Mouse (Mus musculus): ENCODE measurements around the gene Cphx1.
"Not testable (repeated sequence)": the region's sequence is repeated elsewhere in the genome, so short reads cannot be mapped to it uniquely, and the experiment has no call there.

The Cphx1 gene

DNA sequence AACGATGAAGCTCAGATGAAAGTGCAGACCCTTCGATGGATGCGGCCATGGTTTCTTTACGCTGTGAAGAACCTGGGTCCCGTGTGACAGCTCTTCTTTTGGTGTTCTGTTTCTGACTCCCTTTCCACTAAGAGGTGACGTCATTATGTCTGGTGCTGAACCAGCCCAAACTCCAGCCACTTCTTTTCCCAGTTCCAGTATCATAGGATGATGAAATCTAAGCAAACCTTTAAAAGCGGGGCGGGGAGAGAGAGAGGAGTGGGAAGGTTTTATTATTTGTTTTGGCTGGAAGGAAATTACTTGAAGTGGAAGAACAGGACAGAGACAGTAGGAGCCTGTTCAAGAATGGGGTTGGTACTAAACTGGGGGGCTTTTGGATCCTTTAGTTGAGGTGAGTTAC is at the start of gene Cphx1:
Cphx1 (plus strand) TSS at position 301 of the 400 bp plus-strand sequence.
- DNase-seq: not testable (repeated sequence)

DNA sequence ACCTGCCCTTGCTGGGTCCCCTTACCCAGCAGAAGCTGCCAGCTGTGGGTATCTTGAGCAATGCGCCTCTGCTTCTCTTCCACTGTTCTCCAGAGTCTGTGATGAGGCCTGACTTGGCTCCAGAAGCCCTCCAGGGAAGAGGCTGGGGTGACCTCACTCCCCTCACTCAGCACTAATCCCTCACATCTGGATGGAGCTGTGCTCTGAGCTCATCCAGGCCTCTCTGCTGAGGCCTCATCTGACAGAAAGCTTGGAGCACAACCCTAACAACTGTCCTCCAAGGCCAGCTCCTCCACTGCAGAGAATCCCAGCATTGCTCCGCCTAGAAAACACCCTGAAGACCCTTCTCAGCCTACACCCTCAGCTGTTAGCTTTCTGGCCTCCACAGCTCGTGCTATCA is 43.5 kb upstream of the Cphx1 start:
- DNase-seq: not testable (repeated sequence)

DNA sequence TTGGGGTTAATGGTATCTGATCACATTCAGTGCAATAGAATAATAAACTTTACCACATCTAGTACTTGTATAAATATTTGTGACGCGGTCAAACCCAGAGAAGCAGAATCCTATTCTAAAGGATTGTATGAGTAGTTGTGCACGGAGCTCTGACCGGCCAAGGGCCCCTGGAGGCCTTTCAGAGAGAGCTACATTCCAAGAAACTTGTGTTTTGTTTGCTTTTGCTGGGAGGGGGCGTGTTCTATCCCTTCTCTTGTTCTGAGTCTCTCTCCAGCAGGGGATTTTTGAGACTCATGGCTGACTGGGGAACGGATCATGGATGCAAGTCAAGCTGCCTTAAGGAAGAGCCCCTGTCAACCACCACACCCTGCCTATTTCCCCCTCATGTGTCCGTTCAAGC is 42.4 kb upstream of the Cphx1 start:
- not testable (repeated sequence) for DNase-seq

DNA sequence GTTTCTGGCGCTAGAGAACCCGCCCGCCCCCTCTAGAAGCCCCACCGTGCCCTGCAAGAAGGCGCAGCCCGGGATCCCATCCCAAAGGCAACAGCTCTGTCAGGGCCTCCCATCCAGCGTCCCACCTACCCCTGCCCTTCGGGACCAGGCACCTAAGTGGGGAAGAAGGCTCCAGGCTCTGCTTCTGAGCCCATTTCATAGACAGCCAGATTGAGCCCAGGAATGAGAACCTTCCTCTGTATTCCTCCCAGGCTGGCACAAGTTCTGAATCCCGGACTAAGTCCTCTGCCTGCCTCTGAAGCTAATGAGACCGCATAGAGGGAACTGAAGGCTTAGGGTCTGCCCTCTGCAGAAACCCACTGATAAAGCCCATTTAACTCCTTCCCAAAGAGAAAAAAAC is 35.1 kb upstream of the Cphx1 start, which contains the start of gene Plac9a:
Plac9a (minus strand) TSS at position 101 of the 400 bp plus-strand sequence.
- DNase-seq: not testable (repeated sequence)

DNA sequence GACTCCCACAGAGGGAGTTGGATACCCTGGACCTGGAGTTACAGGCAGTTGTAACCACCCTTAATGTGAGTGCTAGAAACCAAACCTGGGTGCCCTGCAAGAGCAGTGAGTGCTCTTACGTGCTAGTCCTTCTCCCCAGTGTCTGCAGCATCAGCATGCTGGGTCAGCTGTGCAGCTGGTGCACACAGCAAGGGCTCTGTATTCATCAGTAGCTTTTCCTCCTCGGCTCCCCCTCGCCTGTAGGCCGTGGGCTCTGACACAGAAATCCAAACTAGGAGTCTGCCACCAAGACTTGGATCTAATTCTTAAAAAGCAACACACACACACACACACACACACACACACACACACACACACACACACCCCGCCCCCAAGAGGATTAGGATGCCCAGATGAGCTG is 32.9 kb upstream of the Cphx1 start:
- DNase-seq: not testable (repeated sequence)

DNA sequence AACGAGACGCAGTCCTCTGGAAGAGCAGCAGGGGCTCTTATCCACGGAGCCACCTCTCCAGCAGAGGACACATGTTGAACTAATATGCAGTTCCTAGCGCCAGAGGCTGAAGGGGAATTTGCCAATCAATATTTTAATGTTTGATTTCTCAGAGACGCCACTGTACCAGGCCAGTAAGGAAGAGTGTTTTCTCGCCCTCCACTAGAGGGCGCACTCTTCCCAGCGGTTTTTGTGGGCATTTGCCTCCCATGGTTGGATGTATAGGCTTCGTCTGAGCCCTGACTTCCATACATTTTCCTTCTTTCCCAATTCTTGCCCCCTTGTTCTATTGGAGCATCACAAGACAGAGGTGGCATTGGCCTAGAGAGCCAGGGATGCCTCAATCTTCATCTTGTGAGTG is 30.8 kb upstream of the Cphx1 start:
- not testable (repeated sequence) for DNase-seq

DNA sequence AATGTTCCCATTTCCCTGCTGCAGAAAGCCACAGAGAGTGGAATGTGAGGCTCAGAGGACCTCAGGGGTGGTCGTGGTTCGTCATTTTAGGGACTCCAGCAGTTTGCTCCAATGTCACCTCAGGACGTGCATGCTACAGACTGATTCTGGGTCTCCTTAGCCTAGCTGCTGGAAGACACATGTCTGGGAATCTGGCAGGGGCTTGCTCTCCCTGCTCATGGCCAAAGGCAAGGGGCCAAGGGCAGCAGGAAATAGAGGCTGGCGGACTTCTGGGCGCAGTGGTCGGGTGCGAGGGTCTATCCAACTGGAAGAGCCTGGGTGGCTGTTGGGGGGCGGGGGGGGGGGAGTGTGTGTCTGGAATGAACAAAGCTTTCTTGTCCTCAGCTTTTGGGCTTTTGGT is 29.1 kb upstream of the Cphx1 start:
- DNase-seq: not testable (repeated sequence)

DNA sequence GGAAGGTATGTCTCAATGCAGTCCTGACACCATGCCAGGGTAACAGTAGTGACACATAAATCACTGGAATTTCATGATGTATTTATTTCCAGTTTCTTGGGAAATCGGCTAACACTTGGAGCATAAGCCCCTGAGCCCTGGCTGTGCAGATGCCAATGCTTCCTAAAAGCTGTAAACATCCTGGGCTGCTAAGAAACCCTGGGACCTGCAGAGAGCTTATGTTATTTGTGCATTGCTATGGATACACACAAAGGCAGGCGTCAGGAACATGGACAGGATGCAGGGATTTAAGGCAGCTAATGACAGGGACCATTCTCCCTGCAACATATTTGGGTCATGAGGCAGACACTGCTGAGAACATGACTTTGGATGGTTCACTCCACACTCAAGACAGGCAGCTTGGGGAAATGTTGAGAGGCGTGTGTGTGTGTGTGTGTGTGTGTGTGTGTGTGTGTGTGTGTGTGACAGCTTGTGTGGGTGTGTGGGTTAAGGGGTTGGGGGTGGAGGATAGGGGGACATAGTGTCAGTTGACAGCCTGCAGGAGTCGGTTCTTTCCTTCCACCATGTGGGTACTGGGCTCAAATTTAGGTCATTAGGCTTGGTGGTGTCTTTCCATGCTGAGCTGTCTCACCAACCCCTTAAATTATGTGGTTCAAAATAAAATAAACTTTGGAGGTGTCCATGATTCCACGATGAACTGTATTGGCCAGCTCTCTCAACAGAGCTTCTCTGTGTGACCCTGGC is 19.5 kb upstream of the Cphx1 start:
- DNase-seq: not testable (repeated sequence)

DNA sequence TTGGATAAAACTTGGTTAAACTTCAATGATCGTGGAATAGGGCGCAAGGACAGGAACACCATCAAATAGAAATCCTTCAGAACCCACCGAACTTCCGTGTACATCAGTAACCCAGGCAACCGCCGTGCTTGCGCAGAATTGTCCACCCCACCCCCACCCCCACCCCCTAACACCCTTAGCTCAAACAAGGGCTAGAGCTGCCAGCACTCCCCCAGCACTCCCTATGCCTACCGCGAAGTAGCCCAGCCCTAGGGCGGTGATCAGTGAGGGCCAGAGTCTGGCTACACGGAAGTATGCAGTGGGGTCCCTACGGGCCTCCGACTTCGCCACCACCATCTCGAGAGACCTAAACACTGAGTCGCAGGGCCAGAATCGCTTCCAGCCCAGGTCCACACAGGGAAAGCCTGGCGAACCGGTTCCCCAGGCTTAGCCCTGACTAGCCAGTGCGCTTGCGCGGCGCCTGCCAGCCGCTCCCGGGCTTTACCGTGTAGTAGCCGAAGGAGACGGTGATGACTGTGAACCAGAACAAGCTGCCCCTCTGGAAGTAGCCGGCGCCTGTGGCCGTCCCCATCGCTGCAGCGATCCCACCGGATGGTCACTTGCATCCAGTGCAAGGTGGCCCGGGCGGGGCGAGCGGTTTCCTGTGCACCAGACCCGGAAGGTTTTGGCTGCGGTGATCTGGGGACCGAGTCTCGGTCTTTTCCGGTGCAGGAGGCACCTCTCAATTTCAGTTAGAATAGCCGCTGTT is 11.1 kb upstream of the Cphx1 start:
- not testable (repeated sequence) for DNase-seq

DNA sequence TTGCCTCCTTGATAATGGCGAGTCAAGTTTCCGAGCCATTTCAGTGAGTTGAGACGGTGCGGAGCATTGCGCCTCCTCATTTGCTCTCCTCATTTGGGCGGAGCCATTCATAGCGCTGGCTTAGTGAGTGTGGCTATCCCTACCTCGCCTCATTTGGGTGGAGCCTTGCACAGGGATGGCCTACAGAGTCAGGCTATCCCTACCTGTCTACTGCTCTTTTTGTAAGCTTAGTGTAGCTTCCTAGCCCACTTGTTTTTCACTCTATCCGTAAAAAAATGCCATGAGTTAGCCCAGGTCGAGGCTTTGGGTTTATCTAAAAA is 10.6 kb upstream of the Cphx1 start, which contains the start of gene Tmem254a:
Tmem254a (minus strand) TSS at position 111 of the 320 bp plus-strand sequence.
- not testable (repeated sequence) for DNase-seq

DNA sequence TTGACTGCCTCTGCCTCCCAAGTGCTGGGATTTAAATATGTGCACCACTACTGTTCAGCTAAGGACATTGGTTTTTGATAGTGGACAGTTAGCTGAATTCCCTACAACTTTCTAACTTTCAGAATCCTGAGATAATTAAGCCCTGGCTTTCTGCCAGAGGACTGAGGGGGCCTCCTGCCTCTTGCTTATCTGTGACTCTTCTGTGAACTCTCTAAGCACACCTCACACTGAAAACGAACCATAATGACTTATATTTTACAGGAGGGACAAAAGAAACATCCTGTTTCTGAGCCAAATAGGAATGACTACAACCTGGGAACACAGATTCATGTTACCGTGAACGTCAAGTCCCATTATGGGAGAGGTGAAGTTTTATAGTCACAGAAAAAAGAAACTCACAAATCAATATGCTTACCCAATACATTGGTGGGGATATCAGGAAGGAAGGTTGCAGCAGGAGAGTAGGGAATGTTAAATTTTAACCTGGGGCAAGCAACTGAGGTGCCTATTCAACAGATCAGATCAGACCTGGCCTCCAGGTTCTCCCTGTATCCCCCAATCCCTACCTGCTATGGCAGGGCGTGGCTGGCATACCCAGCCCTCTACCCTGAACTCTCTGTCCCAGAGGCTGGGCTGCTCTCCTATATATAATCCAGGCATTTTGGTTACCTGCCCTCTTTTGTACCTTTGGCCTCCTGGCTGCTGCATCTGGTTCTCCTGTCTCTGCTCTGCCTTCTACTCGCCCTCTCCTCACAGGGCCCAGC is 1.1 kb upstream of the Cphx1 start:
- not testable (repeated sequence) for DNase-seq

DNA sequence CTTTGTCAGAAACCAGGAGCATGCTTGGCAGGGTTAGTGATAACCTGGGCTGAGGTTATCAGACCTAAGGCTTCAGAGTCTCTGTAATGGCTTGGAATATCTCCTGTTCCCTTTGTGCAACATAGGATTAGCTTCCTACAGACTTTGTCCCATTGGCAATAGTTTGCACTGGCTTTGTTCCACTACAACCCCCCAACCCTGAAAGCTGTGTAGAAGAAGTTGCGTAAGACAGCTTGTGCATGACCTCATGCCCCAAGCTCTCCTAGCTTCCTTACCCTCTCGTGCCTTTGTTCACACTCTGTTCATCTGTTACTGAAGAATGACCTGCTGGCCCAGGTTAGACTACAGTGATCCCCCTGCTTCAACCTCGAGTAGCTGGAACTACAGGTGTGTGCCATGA is 19.8 kb downstream of the Cphx1 start:
- not testable (repeated sequence) for DNase-seq

DNA sequence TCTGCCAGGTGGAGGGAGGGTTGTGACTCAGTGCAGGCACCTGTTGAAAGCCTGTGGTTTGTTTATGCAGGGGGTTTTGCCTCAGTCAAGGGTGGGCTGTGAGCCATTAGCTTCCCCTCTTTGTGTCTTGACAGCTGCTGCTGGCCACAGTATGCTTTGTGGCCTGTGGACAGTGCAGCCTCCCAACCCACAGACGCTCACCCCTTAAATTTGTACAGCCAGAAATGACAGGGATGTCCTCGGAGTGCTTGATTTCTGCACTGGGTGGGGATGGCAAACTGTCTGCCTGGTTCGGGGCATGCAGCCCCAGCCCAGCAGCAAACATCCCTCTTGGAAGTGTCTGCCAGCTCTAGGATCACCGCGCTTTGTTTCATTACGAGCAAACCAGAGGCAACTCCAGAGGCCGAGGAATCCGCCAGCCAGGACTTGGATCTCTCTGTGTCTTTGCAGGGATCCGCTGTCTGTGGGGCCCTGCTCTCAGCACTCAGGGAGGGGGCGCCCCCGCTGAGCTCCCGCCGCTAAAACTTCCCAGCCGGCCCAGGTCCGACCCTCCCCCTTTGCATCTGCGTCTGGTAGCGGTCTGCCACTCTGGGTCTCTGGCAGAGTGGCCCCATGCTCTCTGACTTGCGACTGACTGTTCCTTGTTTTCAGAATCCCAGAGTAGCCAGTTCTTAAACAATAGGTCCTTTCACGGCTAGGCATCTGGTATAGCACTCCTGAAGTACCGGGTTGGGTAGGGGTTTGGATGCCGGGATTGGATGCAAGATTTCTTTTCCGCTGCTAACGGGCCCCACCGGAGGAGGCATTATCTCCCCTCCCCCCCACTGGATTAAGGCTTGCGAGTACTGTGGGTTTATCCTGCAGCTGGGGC is 40.5 kb downstream of the Cphx1 start, which contains the start of gene Duxbl1:
Duxbl1 (plus strand) TSS at position 207 of the 871 bp plus-strand sequence.
- DNase-seq: not testable (repeated sequence)

DNA sequence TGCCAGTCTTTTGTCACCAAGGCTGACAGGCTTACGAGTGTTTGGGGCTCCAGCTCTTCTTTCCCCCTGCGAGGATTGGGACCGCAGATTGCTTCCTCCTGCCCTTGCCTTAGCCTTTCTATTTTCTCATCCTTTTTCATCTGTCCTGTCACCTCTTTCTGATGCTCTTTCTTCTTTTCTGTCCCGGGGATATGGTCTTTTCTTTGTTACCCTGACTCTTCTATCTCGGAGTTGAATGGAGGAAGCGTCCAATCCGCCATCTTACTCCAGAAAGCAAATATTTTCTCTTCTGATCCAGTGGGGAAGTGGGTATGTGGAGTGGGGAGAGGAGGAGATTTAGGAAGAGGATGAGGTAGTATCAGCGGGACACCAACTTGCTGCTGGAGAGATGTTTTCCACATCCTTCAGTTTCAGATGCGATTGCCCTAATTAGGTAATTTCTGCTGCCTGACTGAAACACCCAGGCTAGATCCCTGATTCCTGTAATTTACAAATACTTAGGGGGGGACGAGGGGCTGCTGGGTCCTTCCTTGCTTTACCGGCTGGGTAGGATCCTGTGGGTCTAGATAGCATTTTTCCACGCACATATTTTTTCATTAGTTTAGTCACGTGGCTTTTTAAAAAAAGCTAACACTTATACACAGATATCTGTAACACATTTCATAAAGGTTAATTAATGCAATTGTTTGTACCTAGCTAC is 41.3 kb downstream of the Cphx1 start:
- not testable (repeated sequence) for DNase-seq

DNA sequence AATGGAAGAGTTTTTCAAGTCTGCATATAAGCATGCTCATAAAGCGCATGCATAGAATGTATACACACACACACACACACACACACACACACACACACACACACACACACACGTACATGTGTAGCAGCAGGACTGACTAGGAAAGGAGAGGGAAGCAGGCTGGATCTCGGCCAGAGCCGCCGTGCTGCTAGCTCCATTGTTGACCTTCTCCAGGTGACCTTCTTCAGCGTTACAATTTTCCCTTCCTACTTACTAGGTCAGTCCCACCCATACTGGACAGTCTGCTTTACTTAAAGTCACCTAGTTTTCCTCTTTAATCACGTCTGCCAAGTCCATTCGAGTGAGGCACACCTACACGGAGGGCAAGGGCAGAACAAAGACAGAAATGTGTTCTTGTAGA is 43.8 kb downstream of the Cphx1 start:
- DNase-seq: not testable (repeated sequence)
